Mouse (Mus musculus): Measurements from ENCODE around the gene 1700024P04Rik. TPM values are rescaled to one million over a fixed set of nuclear protein-coding genes. Genes with fewer than 3 reads are reported as not detected.
A peak's percentile ranks its signal among the peaks of the same experiment; 100 is the strongest.

The 1700024P04Rik gene
- polyA plus RNA-seq (2015; fragmentation: Nextera tagmentation; extraction: Ambion mirVana), result not detected in 2 replicates

DNA sequence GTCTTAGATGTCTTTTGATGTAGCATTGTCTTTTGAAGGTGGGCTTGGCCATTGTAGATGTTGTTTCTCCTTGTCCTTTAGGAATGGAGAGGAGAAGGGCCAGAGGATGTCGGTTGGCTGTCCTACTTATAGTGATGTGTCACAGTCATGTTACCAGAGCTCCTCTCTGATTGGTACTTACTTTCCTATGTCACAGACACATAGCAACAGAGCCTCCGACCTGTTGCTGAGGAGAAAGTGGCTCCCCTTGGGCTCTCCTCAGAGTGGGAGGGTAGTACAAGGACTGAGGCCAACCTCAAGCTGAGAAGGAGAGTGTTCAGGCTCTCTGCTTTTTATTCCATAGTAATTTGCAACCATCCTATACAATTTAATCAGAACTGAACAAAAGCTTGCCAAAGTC, at the start of gene 1700024P04Rik:
1700024P04Rik (minus strand) TSS at position 101 of the 400 bp plus-strand sequence.
- ATAC-seq (ENCODE audit: low FRiP score, low read depth), result no peak
- H3K27ac ChIP-seq, result no peak within 1 kb of the TSS
- no peak within 1 kb of the TSS for H3K9ac ChIP-seq
- no peaks in the 10 kb centered on the region for H3K36me3 ChIP-seq
- no peak within 1 kb of the TSS for H3K4me2 ChIP-seq (replicated peaks)
- no peaks in the 10 kb centered on the region for H3K4me1 ChIP-seq
- H3K9me3 ChIP-seq, result no peaks in the 10 kb centered on the region
- H3K4me3 ChIP-seq, result no peak within 1 kb of the TSS
- WGBS, result 62% methylated on average over 2 of the region's 2 CpGs
- H3K27me3 ChIP-seq, result no peaks in the 10 kb centered on the region

DNA sequence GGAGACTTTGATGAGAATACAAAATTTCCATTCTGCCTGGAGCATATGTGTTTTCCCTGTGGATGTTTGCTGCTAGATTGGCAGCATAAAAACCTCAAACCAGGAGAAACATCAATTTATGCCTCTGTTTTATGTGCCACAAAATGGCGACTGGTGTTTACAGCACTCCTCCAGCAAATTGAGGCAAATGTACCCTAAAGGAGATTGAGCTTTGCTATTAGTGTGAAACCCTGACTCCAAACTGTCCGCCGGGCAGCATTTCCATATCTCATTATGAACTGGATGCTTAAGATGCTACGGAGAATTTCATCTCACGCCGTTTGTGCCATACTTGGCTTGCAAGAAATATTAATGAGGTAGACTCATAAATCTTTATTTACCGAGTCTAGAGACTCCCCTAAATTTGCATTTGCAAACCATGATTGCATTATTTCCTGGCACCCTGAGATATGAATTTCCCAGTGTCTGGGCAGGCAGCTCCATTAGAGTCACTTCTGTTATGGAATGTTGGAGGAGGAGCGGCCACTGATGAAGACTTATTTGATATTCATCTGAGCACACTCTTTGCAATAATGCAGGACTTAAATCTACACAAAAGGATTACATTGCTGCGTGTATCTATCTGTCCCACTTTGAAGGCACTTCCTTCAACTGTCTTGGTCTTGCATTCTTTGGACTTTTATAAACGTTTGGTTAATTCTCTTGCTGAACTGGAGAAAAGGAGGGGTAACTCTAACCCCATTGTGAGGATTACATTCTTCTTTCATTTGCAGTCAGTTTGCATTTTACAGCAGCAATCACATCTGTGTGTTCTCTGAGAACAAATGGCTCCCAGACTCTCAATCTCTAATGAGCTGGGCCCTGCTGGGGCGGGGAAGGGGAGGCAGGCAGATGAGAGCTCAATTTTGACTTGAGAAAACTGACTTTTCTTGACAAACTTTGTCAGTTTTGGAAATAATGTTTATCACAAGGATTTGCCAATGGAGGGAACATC, 47.2 kb upstream of the 1700024P04Rik start:
- Histone ChIP-seq H3K27ac (no peak overlapping the region), H3K4me1 (peaks cover 34% of the 10 kb centered on the region), H3K4me3 (no peak overlapping the region), H3K9ac (peak overlapping the region; percentile 14; the same call in 1 of the 2 replicates), H3K4me2 (replicated peaks) (no peak overlapping the region), H3K27me3 (no peaks in the 10 kb centered on the region), H3K9me3 (no peaks in the 10 kb centered on the region), H3K36me3 (no peaks in the 10 kb centered on the region)
- no peak for ATAC-seq (ENCODE audit: low FRiP score, low read depth)
- 47% methylated on average over 11 of the region's 11 CpGs for WGBS

DNA sequence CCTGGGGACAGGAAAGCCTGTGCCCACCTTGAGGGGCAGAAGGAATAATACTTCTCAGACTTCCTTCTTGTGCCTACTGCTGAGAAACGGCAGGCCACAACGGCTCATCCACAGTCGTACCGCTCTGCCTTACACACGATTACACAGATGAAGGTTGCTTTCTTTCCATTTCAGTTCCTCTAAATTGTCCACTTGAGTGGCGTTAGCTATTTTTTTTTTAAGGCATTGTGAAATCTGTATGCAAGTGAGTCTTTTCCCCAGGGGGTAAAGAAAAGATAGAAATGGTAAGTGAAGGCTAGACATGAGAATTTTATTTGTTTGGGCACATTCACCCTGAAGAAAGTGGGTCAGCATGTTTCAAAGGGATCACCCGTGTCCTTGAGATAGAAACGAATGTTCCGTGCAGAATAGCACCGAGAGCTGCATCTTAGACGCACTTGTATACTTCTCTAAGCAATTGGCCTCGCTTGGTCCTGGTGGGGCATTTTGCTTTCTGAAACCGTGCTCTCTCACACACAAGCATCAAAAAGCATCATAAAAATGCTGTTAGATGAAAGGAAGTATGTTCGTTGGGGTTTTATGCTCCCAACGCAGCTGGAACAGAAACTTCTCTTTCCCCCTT, 46.3 kb upstream of the 1700024P04Rik start:
- Histone ChIP-seq H3K27ac (no peak overlapping the region), H3K4me3 (no peak overlapping the region), H3K4me1 (peaks cover 34% of the 10 kb centered on the region), H3K4me2 (replicated peaks) (no peak overlapping the region), H3K9ac (peak overlapping the region; percentile 14; the same call in 1 of the 2 replicates), H3K36me3 (no peaks in the 10 kb centered on the region), H3K9me3 (no peaks in the 10 kb centered on the region), H3K27me3 (no peaks in the 10 kb centered on the region)
- WGBS, result 54% methylated on average over 15 of the region's 15 CpGs
- ATAC-seq (ENCODE audit: low FRiP score, low read depth), result no peak

DNA sequence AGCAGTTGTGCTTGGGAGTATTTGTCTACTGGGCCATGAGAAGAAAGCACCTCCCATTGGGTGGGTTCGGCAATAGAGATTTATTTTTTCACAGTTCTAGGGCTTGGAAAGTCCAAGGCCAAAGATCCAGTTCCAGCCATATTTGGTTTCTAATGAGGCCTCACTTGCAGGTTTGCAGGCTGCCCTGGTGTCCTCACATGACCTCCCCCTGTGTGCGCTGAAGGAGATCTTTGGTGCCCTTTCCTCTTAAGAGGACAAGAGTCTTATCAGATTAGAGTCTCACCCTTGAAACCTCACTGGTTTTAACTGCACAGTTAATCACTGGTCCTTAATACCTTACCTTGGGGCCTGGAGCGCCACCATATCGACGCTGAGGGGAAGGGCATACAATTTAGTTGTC, 40.9 kb upstream of the 1700024P04Rik start:
- no peak overlapping the region for H3K9ac ChIP-seq
- ATAC-seq (ENCODE audit: low FRiP score, low read depth), result no peak
- H3K4me2 ChIP-seq (replicated peaks), result no peak overlapping the region
- no peak overlapping the region for H3K27ac ChIP-seq
- H3K4me3 ChIP-seq, result no peak overlapping the region
- H3K36me3 ChIP-seq, result no peaks in the 10 kb centered on the region
- peaks cover 15% of the 10 kb centered on the region for H3K4me1 ChIP-seq
- WGBS, result 83% methylated on average over 5 of the region's 5 CpGs
- H3K27me3 ChIP-seq, result no peaks in the 10 kb centered on the region
- no peaks in the 10 kb centered on the region for H3K9me3 ChIP-seq

DNA sequence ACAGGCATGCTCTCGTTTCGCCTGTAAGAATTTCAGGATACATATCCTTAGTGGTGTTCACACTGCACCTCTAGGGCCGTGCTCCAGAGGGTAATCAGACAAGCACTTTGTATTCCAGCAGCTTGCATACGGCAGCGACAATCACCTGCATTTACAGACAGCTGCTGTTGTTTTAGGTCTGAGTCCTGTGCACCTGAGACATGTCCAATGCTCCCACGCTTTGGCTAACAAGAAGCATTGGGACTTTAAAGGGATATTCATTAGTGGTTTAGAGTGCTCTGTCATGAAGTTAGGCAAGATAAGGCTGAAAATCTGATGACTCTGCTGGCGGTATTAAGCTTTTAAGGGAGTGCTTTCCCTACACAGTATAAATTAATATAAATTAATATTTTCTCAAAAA, 37.7 kb upstream of the 1700024P04Rik start:
- Histone ChIP-seq H3K4me3 (no peak overlapping the region), H3K36me3 (no peaks in the 10 kb centered on the region), H3K4me2 (replicated peaks) (no peak overlapping the region), H3K27ac (no peak overlapping the region), H3K27me3 (no peaks in the 10 kb centered on the region), H3K9ac (no peak overlapping the region), H3K9me3 (no peaks in the 10 kb centered on the region), H3K4me1 (peaks cover 8% of the 10 kb centered on the region)
- WGBS, result 73% methylated on average over 7 of the region's 7 CpGs
- ATAC-seq (ENCODE audit: low FRiP score, low read depth), result no peak

DNA sequence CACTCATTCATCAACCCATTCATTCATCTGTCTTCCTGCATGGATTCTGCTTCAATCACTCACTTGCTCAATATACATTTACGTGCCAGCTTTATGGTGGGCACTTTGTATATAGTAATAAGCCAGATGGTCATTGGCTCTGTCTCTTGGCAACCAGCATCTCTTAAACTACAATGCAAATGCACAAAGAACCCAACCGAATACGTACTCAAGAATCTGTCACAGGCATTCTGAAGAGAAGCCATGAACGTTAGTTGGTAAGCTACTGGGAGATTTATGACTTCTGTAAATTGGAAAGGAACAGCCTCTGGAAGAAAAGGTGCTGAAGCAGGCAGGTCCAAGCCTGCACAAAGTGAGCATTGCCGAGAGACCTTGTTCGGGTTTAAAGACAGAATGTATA, 36.8 kb upstream of the 1700024P04Rik start:
- ATAC-seq (ENCODE audit: low FRiP score, low read depth), result no peak
- no peaks in the 10 kb centered on the region for H3K9me3 ChIP-seq
- H3K4me2 ChIP-seq (replicated peaks), result no peak overlapping the region
- WGBS, result 53% methylated on average over 6 of the region's 6 CpGs
- H3K4me1 ChIP-seq, result peaks cover 8% of the 10 kb centered on the region
- H3K4me3 ChIP-seq, result no peak overlapping the region
- no peaks in the 10 kb centered on the region for H3K27me3 ChIP-seq
- H3K36me3 ChIP-seq, result no peaks in the 10 kb centered on the region
- H3K27ac ChIP-seq, result no peak overlapping the region
- H3K9ac ChIP-seq, result no peak overlapping the region

DNA sequence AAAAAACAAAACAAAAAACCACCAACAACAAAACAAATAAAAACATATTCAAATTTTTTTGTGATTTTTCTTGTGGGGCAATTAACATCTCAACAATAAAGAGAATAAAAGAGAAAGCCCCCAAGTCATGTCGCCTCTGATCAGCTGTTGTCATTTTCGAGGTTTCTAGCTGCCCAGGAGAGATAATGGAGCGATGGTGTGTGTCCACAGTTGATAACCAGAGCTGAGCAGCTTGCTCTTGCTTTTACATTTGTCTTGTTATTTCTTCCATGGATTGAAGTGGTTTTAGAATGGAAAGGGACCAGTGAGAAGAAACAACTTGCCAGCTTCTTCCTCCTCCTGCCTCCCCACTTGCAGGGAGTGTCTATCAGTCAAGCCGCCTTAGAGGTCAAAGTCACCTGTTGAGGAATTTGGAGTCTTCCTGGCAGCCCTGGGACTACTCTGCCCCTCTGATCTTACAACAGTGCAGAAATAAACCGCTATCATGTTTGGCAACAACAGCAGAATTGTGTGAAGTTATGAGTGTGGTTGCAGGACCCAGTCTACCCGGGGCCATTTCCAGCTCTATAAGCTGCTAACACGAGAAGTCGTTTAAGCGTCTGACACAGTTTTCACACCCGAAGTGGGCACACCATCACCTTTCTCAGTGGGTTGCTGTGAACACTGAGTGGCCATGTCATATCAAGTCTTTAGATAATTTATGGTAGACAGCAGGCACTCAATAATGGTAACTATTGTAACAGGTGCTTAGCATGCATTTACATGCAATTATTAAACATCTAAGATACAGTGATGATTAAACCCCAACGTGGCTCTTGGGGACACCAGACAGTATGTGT, 35.7 kb upstream of the 1700024P04Rik start:
- Histone ChIP-seq H3K4me2 (replicated peaks) (no peak overlapping the region), H3K4me3 (no peak overlapping the region), H3K9me3 (no peaks in the 10 kb centered on the region), H3K9ac (no peak overlapping the region), H3K27ac (no peak overlapping the region), H3K36me3 (no peaks in the 10 kb centered on the region), H3K27me3 (no peaks in the 10 kb centered on the region), H3K4me1 (peaks cover 8% of the 10 kb centered on the region)
- no peak for ATAC-seq (ENCODE audit: low FRiP score, low read depth)
- 88% methylated on average over 11 of the region's 11 CpGs for WGBS

DNA sequence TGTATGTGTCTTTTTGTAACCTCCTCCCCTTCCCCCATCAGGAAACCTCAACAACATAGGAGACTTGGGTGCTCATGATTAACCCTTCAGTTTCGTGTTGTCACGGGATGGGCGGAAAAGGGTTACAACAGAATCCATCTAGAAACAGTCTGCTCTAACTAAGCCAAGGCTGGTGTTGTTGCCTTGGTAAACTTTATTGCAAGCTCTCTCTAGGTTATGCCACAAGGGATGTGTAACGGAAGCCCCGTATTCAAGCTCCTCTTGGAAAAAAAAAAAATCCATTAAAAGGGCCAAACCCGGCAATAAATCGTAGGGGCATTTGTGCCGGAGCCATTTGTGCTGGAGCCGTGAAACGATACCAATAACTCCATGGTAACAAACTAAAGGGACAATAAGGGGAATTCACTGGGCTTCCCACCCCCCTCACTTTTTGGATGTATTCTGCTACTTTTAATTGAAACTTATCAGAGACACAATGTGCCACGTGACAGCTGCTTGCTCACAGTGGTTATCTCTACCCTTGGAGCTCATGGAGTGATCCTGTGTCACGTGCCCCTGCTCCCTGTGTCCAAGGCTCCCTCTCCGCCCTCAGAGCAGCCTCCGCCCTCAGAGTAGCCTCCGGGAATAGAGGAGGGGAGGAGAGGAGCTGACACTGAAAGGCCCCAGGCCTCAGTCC, 34.3 kb upstream of the 1700024P04Rik start:
- H3K36me3 ChIP-seq, result no peaks in the 10 kb centered on the region
- H3K9ac ChIP-seq, result no peak overlapping the region
- WGBS, result 29% methylated on average over 15 of the region's 15 CpGs
- ATAC-seq (ENCODE audit: low FRiP score, low read depth), result 0 out of 2 replicates have a peak, but pooled peaks have one; percentile 48
- H3K9me3 ChIP-seq, result no peaks in the 10 kb centered on the region
- peak overlapping the region; percentile 12; the same call in 1 of the 2 replicates for H3K4me2 ChIP-seq (replicated peaks)
- H3K27ac ChIP-seq, result no peak overlapping the region
- peaks cover 8% of the 10 kb centered on the region for H3K4me1 ChIP-seq
- H3K27me3 ChIP-seq, result no peaks in the 10 kb centered on the region
- no peak overlapping the region for H3K4me3 ChIP-seq

DNA sequence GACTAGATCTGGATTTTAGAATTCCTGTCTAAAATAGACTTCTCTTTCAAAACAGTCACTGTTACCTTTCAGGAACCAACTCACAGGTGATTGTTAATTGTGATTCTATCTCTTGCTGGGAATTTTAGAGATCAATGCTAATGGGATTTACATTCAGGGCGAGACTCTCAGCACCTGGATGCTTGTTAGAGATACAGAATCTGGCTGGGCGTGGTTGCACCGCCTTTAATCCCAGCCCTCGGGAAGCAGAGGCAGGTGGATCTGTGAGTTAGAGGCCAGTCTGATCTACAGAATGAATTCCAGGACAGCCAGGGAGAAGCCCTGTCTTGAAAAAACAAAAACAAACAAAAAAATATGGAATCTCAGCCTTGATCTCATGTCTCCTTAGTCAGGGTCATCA, 32.3 kb upstream of the 1700024P04Rik start:
- Histone ChIP-seq H3K4me3 (no peak overlapping the region), H3K27me3 (no peaks in the 10 kb centered on the region), H3K36me3 (no peaks in the 10 kb centered on the region), H3K4me1 (peaks cover 11% of the 10 kb centered on the region), H3K27ac (no peak overlapping the region), H3K9me3 (no peaks in the 10 kb centered on the region), H3K9ac (no peak overlapping the region), H3K4me2 (replicated peaks) (no peak overlapping the region)
- 75% methylated on average over 4 of the region's 4 CpGs for WGBS
- no peak for ATAC-seq (ENCODE audit: low FRiP score, low read depth)

DNA sequence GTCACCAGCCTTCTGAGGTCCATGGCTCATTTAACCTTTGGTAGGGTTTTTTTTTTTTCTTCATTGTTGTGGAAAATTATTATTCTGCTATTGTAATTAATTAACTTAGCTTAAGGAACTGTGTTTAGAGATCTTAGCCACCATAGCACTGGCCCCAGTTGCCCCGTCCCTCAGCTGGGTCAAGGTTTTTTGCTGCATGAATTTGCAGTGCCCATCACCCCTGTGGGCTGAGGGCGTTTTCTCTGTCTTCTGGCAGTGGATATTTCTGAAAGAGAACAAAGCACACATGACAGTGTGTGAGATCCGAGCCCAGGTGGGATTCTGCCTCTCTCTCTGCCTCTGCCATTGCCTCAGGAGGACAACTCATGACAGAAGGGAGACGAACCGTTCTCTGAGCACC, 28.5 kb upstream of the 1700024P04Rik start:
- no peaks in the 10 kb centered on the region for H3K9me3 ChIP-seq
- H3K36me3 ChIP-seq, result no peaks in the 10 kb centered on the region
- WGBS, result 83% methylated on average over 5 of the region's 5 CpGs
- no peak for ATAC-seq (ENCODE audit: low FRiP score, low read depth)
- no peaks in the 10 kb centered on the region for H3K27me3 ChIP-seq
- no peak overlapping the region for H3K4me3 ChIP-seq
- H3K4me1 ChIP-seq, result peaks cover 4% of the 10 kb centered on the region; the same call in 1 of the 2 replicates
- H3K27ac ChIP-seq, result no peak overlapping the region
- no peak overlapping the region for H3K9ac ChIP-seq
- no peak overlapping the region for H3K4me2 ChIP-seq (replicated peaks)

DNA sequence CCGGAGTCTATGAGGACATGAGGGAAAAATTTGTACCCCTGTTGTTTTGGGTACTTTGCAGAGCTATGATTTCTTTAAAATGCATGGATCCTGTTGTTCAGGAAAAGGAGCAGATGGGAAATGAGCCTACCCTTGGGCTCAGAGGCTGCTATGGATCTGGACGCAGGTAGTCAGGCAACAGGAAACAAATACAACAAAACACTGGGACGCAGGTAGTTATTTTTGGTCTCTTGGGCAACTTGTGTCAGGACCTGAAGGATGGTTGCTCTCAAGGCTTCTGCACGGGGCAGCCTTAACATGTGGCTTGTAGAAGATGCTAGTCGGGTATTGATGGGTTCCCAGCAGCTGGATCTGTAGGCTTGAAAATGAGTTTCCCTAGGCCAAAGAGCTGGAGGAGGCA, 23.6 kb upstream of the 1700024P04Rik start:
- Histone ChIP-seq H3K4me1 (peaks cover 4% of the 10 kb centered on the region; the same call in 1 of the 2 replicates), H3K9ac (no peak overlapping the region), H3K36me3 (no peaks in the 10 kb centered on the region), H3K27ac (no peak overlapping the region), H3K27me3 (no peaks in the 10 kb centered on the region), H3K4me2 (replicated peaks) (no peak overlapping the region), H3K4me3 (no peak overlapping the region), H3K9me3 (0 out of 2 replicates have a peak, but pooled peaks cover 9% of the 10 kb centered on the region)
- 78% methylated on average over 5 of the region's 5 CpGs for WGBS
- ATAC-seq (ENCODE audit: low FRiP score, low read depth), result no peak
